Mouse (Mus musculus): Measurements from ENCODE around the gene Setd1a.
"Not testable (repeated sequence)": the region's sequence is repeated elsewhere in the genome, so short reads cannot be mapped to it uniquely, and the experiment has no call there.

The Setd1a gene

DNA sequence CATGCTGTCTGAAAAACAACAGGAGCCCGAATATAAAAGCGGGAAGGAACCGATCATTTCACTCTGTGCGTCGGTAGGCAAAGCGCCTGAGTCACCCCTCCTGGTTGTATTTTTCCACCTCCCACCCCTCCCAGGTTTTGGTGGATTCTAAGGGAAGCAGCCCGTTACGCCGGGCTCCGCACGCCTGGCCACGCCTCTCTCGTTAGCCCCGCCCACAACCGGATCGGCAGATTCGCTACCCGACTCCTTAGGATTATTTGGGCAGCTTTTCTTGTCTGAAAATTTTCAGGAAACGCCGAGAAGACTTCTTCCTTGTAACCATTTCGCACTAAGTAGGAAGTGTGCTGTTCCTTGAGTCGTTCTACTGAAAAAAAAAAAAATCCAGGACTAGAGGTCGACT is at the start of gene Setd1a:
Gene Setd1a (plus strand): TSS at position 245 of the 400 bp plus-strand sequence.
- in situ Hi-C loops (cut with MboI; ENCODE audit: unreplicated experiment in 2 of 2), result loop anchor here (10.0 to 25.0 kb wide), 3 partner anchors 328 to 936 kb away; partner anchors contain the start of genes 9130023H24Rik (in 1 of the 2) and Armc5 (in 1 of the 2)

DNA sequence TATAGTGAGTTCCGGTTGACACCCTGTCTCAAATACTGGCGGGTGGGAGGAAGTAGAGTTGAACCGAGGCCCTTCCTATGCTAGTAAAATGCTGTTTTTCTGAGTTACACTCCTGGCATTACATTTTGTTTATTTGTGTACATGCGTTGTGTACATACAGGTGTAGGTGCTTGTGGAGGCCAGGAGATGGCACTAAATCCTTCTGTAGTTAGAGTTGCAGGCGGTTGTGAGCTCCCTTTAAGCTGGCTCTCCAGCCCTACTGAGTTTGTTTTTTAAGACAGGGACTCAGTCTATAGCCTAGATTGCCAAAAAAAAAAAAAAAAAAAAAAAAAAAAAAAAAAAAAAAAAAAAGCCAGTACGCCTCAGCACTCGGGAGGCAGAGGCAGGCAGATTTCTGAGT is 48.6 kb upstream of the Setd1a start:
- in situ Hi-C loops (cut with MboI; ENCODE audit: unreplicated experiment in 2 of 2), result no loop called here

DNA sequence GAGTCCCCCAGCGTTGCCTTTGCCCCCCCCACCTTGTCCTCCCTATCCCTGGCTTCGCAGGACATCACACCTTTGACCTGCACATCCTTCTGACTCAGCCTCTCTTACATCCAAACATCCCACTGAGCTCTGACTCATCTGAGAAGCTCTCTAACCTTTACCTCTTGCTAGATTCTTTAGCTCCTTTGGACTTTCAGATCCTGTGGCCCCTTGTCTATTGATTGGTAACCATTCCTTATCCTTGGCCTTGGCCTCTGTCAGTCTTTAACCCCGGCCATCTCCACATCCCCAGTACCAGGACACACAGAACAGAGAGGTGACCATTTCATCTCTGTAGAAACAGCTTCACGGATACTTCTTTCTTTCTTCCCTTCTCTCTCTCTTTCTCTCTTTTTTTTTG is 46.3 kb upstream of the Setd1a start:
- in situ Hi-C loops (cut with MboI; ENCODE audit: unreplicated experiment in 2 of 2), result no loop called here

GRCm38 (mm10) chr7:127732066-127732465 is 44.4 kb upstream of the Setd1a start, which contains the start of gene Ctf2:
Gene Ctf2 (minus strand): TSS chr7:127732166.
- in situ Hi-C loops (cut with MboI; ENCODE audit: unreplicated experiment in 2 of 2), result not testable (repeated sequence)

DNA sequence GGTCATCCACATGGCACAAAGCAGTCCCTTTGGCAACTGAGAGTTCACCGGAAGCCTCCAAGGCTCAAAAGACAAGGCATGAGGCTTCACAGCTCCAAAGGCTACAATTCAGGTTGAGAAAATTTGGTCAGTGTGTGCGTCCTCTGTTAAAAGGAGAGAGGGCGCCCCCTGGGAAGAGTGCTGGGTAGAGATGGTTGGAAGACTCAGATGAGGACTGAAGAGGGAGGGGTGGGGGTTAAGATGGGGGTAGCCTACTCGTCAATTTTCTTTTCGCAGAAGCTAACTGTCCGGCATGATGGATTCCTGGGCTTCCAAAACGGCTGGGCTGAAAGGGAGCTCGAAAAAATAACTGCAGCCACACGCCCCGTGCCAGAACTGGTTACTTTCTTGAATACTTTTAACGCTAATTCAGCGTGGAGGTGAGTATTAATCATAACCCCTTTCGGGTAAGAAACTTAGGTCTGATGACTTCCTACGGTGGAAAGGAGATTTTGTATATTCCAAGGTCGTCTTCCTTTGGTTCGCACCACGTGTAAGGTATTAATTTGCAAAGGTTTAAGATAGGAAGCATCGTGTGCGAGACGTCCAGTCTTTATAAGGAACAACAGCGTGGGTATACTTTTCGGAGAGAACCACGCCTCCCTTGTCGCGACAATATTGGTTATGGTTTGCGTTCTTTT is 32.0 kb upstream of the Setd1a start, which contains the start of gene Fbxl19:
Gene Fbxl19 (plus strand): TSS at position 178 of the 680 bp plus-strand sequence.
- in situ Hi-C loops (cut with MboI; ENCODE audit: unreplicated experiment in 2 of 2), result loop anchor here (5.0 kb wide), 1 partner anchor 67 kb away; no protein-coding TSS in a partner anchor

DNA sequence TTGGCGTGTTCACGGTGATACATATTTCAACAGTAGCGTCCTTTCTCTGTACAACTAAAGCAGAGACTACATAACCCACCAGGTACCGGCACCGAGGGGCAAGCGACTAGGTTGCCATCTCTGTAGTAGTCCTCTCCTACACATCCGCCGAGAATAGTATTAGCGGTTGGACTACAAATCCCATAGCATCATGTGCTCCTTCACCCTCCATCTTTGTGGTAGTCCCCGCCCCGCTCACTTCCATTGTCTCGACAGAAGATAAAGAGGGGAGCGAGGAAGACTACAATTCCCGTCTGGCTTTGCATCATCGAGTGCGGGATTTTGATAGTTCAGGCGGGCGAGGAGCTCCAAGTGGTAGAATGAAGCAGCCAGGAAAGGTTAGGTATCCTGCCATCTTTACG is 31.2 kb upstream of the Setd1a start:
- in situ Hi-C loops (cut with MboI; ENCODE audit: unreplicated experiment in 2 of 2), result loop anchor here (5.0 kb wide), 1 partner anchor 68 kb away; no protein-coding TSS in a partner anchor

- in situ Hi-C loops (cut with MboI; ENCODE audit: unreplicated experiment in 2 of 2), result loop anchor here (5.0 kb wide), 1 partner anchor 69 kb away; no protein-coding TSS in a partner anchor
These were observed 30.6 kb upstream of the Setd1a start for GRCm38 (mm10) chr7:127745652-127746493.

DNA sequence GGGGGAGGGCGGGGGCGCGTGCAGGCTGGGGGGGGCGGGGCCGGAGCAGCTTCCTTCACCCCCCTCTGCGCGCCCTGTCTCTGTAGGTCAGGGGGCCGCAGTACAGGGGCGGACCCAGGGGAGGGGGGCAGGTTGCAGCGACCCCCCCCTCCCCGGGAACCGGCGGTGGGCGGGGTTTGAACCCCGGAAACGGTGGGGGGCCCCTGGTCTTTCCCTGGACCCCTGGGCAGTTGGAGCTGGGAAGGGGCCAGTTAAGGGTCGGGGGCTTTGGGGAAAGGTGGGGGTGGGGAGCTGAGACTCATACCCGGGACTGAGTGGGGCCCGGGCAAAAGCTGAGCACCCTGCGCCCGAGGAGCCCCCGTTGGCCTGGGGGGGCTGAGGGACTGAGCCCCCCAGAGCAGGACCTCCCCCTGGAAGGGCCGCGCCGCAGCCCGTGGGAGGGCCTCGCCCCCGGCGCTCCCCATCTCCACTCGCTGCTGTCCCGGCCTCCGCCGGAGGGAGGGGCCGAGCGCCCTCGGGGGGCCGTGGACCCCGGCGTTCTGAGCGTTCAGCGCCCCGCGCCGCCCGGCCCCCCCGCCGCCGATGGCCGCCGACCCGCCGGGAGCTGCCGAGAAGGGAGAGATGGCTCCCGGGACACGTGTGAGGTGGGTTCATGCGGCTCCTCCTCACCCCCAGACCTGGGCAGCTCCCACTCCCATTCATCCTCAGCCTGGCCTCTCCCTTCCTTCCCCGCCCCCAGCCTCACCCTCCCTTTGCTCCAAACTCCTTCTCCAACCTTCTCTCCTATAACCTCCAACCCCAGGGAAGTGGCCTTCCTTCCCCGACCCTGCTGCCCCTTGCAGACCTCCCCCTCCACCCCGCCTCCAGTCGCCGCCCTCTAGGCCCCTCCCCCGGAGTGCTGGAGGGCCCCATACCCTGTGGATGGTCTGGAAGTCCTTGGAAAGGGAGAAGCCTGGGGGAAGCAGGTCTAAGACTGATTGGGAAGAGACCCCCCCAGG is 29.7 kb upstream of the Setd1a start:
- in situ Hi-C loops (cut with MboI; ENCODE audit: unreplicated experiment in 2 of 2), result loop anchor here (5.0 kb wide), 1 partner anchor 69 kb away; no protein-coding TSS in a partner anchor

DNA sequence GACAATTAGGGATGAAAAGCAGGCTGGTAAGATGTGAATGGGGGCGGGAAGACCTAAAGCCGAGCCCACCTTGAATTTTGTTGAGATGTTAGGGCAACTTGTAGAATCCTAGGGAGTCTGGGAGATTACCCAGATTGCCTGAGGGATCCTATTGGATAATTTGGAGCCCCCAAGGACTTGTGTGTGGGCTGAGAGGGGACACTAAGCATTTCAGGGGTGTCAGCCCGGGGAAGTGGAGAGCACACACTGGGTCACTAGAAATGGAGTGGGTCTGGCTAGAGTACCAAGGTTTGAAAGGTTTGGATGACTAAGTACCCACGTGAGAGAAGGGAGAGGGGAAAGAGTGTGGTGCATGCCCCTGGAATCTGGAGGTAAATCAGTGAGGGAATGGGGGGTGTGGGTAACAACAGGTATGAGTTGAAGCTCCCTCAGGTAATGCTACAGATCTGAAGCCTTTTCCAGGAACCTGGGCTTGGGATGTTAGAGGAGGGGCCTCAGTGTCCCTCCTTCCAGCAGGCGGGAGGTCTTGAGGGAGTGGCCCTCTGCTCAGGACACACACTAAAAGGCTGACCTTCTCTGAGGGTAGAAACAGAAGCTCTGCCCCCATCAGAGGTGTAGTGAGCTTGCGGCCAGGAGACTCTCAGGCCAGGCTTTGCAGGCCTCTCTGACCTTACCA is 28.8 kb upstream of the Setd1a start:
- in situ Hi-C loops (cut with MboI; ENCODE audit: unreplicated experiment in 2 of 2), result loop anchor here (5.0 kb wide), 1 partner anchor 70 kb away; no protein-coding TSS in a partner anchor

DNA sequence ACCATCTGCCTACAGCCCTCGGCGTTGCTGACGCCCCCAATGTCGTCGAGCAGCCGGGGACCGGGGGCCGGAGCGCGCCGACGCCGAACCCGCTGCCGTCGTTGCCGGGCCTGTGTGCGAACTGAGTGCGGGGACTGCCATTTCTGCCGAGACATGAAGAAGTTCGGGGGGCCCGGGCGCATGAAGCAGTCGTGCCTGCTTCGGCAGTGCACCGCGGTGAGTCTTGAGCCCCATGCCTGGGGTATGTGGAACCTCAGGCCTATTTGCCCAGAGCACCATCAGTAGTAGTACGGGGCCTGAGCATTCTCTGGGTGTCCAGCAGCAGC is 28.3 kb upstream of the Setd1a start:
- in situ Hi-C loops (cut with MboI; ENCODE audit: unreplicated experiment in 2 of 2), result loop anchor here (5.0 kb wide), 1 partner anchor 71 kb away; no protein-coding TSS in a partner anchor

DNA sequence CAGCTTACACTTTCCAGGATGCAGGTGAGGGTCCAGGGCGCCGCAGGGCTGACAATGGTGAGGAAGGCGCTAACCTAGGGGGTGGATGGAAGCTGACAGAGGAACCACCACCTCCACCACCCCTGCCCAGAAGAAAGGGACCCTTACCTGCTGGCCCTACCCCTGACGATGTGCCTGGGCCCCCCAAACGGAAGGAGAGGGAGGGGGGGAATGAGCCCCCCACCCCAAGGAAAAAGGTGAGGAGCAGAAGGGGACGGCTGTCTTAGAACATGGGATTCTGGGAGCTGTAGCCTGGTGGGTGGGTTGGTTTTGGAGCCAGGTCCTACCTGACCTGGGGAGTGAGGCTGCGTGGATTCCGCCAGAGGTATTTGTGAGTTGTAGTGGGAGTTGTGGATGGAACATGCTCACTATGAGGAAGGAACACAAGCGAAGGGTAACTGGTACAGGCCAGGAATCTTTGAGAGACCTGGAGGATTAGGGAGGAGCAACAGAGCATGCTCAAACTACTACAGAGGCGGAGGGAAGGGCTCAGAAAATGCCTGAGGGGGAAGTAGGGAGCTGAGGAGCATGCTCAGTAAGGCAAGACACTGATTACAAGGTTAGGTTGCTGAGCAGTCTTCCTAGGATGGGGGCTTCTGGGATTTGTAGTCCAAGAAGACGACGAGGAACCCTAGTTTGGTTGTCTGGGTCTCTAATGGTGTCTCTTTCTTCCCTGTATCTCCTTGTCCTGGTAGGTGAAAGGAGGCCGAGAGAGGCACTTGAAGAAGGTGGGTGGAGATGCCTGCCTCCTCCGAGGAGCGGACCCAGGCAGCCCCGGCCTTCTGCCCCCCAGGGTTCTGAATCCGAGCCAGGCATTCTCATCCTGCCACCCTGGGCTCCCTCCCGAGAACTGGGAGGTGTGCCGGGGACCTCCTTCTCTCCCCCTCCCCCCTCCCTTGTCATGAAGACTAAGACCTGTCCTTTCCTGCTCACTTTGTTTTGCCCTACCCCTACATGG is 26.0 kb upstream of the Setd1a start:
- in situ Hi-C loops (cut with MboI; ENCODE audit: unreplicated experiment in 2 of 2), result no loop called here

DNA sequence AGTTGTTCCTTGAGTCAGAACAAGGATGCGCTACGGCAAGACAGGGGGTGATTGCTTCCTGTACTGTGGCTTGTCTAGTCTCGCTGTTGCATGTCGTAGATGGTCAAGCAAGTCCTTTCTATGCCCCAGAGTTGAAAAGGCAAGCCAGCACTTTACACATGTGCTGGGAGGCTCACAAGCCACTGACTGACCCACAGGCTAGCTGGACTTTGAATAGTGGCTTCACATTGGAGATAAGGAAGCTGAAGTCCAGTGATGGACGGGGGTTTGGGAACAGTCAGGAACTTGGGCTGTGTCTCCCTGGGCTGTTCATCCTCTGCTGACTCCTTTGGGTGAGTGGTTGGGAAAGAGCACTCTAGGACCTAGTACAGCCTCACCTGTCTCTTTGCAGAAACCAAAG is 24.9 kb upstream of the Setd1a start:
- in situ Hi-C loops (cut with MboI; ENCODE audit: unreplicated experiment in 2 of 2), result no loop called here

DNA sequence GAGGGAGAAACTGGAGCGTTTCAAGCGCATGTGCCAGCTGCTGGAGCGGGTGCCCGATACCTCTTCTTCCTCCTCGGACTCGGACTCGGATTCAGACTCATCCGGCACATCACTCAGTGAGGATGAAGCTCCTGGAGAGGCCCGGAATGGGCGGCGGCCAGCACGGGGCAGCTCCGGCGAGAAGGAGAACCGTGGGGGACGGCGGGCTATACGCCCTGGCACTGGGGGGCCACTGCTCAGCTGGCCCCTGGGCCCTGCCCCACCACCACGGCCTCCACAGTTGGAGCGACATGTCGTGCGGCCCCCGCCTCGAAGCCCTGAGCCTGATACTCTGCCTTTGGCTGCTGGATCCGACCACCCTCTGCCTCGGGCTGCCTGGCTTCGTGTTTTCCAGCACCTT is 24.4 kb upstream of the Setd1a start:
- in situ Hi-C loops (cut with MboI; ENCODE audit: unreplicated experiment in 2 of 2), result no loop called here

DNA sequence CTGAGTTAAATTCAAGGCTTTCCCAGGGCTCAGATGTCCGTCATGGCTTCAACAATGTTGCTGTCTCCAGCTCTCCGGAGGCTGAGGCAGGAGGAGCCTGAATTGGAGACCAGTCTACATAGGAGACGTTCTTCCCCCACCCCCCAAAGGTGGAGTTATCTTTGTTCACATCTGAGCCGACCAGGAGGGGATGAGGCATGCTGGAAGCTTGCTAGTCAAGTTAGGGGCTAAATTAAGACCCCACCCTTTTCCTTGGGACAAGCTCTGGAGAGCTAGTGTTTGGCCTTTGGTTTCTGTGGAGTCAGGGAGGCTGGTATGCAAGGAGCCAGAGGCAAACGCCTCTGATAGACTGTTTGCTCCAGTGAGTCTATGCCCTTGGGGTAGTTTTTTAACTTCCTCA is 23.3 kb upstream of the Setd1a start:
- in situ Hi-C loops (cut with MboI; ENCODE audit: unreplicated experiment in 2 of 2), result no loop called here

DNA sequence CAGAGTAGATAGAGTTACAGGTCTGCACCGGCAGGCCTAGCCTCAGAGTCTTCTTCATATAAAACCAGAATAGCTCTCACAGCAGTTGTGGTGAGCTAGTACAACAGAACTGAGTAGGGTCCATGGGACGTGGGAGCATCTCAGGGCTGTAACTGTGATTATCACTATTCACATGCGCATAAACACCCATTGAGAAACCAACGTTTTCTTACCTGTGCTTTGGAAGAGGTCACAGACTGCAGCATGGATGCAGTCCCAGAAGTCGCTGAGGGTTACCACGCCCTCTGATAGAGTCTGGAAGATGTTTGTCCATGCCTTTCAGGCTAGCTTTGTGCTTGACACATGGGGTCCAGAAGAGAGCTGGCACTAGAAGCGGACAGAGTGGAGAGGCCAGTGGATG is 22.7 kb upstream of the Setd1a start:
- in situ Hi-C loops (cut with MboI; ENCODE audit: unreplicated experiment in 2 of 2), result no loop called here

GRCm38 (mm10) chr7:127759716-127760115 is 16.8 kb upstream of the Setd1a start:
- in situ Hi-C loops (cut with MboI; ENCODE audit: unreplicated experiment in 2 of 2), result no loop called here

GRCm38 (mm10) chr7:127760478-127760877 is 16.0 kb upstream of the Setd1a start:
- in situ Hi-C loops (cut with MboI; ENCODE audit: unreplicated experiment in 2 of 2), result no loop called here

DNA sequence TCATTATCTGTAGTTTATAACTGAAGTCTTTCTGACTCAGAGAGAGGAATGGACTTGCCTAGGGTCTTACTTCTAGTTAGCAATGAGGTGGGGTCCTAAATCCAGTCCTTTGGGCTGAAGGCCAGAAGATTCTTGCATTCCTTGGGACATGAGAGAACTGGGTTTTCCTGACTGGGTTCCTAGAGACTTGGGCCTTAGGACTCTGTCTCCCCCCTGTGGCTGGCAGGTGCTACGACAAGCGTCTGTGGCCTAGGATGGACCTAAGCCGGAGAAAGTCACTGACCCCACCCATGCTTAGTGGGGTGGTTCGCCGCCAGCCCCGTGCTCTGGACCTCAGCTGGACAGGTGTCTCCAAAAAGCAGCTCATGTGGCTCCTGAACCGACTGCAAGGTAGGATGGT is 15.4 kb upstream of the Setd1a start:
- in situ Hi-C loops (cut with MboI; ENCODE audit: unreplicated experiment in 2 of 2), result no loop called here

All from v-Abl transformed pro-B cells (cell line).